Mouse (Mus musculus) right cerebral cortex, adult 18-20 months (tissue): ENCODE measurements around the gene Vsnl1.

Source experiments
- DNase-seq: peaks from one replicate; pipeline ENCODE4 v3.0.0; 2022; ENCODE audit warnings: mixed read lengths

The Vsnl1 gene

GRCm38 (mm10) chr12:11436497-11437265 lies at the start of gene Vsnl1:
Vsnl1 (minus strand) TSS chr12:11436613.
- peak; percentile 95 for DNase-seq

- no peak for DNase-seq
These were observed 20.2 kb upstream of the Vsnl1 start for GRCm38 (mm10) chr12:11456632-11457031.

GRCm38 (mm10) chr12:11456213-11456612 lies 19.8 kb upstream of the Vsnl1 start:
- peak; percentile 9 for DNase-seq

- peak; percentile 85 for DNase-seq
These were observed 19.3 kb upstream of the Vsnl1 start, which contains the start of gene Rad51ap2 for GRCm38 (mm10) chr12:11455549-11456194. Rad51ap2 (plus strand) TSS chr12:11456079.

- no peak for DNase-seq
These were observed 17.7 kb upstream of the Vsnl1 start for GRCm38 (mm10) chr12:11454146-11454545.

- peak; percentile 18 for DNase-seq
These were observed 1.6 kb upstream of the Vsnl1 start for GRCm38 (mm10) chr12:11437907-11438447.

- peak; percentile 86 for DNase-seq
These were observed 973 bp upstream of the Vsnl1 start for GRCm38 (mm10) chr12:11437266-11437906.

- peak; percentile 15 for DNase-seq
These were observed 426 bp downstream of the Vsnl1 start for GRCm38 (mm10) chr12:11436023-11436350.

- DNase-seq = peak; percentile 32
These were observed 979 bp downstream of the Vsnl1 start for GRCm38 (mm10) chr12:11435246-11436022.

- peak; percentile 13 for DNase-seq
These were observed 2.0 kb downstream of the Vsnl1 start for GRCm38 (mm10) chr12:11434446-11434845.

- peak; percentile 19 for DNase-seq
These were observed 2.7 kb downstream of the Vsnl1 start for GRCm38 (mm10) chr12:11433716-11434115.

- DNase-seq = peak; percentile 47
These were observed 3.3 kb downstream of the Vsnl1 start for GRCm38 (mm10) chr12:11433126-11433525.

- peak; percentile 58 for DNase-seq
These were observed 9.0 kb downstream of the Vsnl1 start for GRCm38 (mm10) chr12:11427396-11427795.

GRCm38 (mm10) chr12:11418112-11418511 lies 18.3 kb downstream of the Vsnl1 start:
- DNase-seq = no peak

- peak; percentile 19 for DNase-seq
These were observed 28.7 kb downstream of the Vsnl1 start for GRCm38 (mm10) chr12:11407679-11408078.

GRCm38 (mm10) chr12:11398791-11399190 lies 37.6 kb downstream of the Vsnl1 start:
- DNase-seq = no peak

- no peak for DNase-seq
These were observed 39.4 kb downstream of the Vsnl1 start for GRCm38 (mm10) chr12:11397029-11397428.

- no peak for DNase-seq
These were observed 40.9 kb downstream of the Vsnl1 start for GRCm38 (mm10) chr12:11395470-11395869.

- DNase-seq = no peak
These were observed 43.9 kb downstream of the Vsnl1 start for GRCm38 (mm10) chr12:11392525-11392924.

GRCm38 (mm10) chr12:11391244-11391949 lies 45.0 kb downstream of the Vsnl1 start:
- no peak for DNase-seq

- no peak for DNase-seq
These were observed 47.3 kb downstream of the Vsnl1 start for GRCm38 (mm10) chr12:11389141-11389540.

GRCm38 (mm10) chr12:11384754-11385153 lies 51.7 kb downstream of the Vsnl1 start:
- no peak for DNase-seq
